Mouse (Mus musculus): ENCODE measurements around the gene Slc12a1. TPM values are rescaled to one million over a fixed set of nuclear protein-coding genes. Genes with fewer than 3 reads are reported as not detected.

Slc12a1 gene
- polyA plus RNA-seq, 1 experiment from 2014 or later, result not detected

GRCm38 (mm10) chr2:125249339-125249738 lies 97.0 kb downstream of the Slc12a1 start:
- DNase-seq (ENCODE audit: low spot score), result no peak
- peaks cover 52% of the 10 kb centered on the region for H3K36me3 ChIP-seq
- peaks cover 26% of the 10 kb centered on the region for H3K4me1 ChIP-seq
- no peak overlapping the region for H3K27ac ChIP-seq (replicated peaks)
- peak overlapping the region; percentile 73 for H3K4me3 ChIP-seq
- H3K27me3 ChIP-seq (ENCODE audit: low read depth, poor library complexity, severe bottlenecking), result no peaks in the 10 kb centered on the region
- H3K9me3 ChIP-seq (replicated peaks), result peaks cover 9% of the 10 kb centered on the region
- WGBS, result 80% methylated on average over 4 of the region's 4 CpGs

- Histone ChIP-seq H3K4me1 (peaks cover 26% of the 10 kb centered on the region), H3K27me3 (ENCODE audit: low read depth, poor library complexity, severe bottlenecking) (no peaks in the 10 kb centered on the region), H3K36me3 (peaks cover 57% of the 10 kb centered on the region), H3K27ac (replicated peaks) (no peak overlapping the region), H3K4me3 (no peak overlapping the region), H3K9me3 (replicated peaks) (peaks cover 13% of the 10 kb centered on the region)
- no peak for DNase-seq (ENCODE audit: low spot score)
- WGBS, result 90% methylated on average over 4 of the region's 4 CpGs
These were observed 97.6 kb downstream of the Slc12a1 start for GRCm38 (mm10) chr2:125249874-125250273.

- H3K36me3 ChIP-seq, result peaks cover 75% of the 10 kb centered on the region
- DNase-seq (ENCODE audit: low spot score), result no peak
- no peaks in the 10 kb centered on the region for H3K27me3 ChIP-seq (ENCODE audit: low read depth, poor library complexity, severe bottlenecking)
- peaks cover 18% of the 10 kb centered on the region for H3K4me1 ChIP-seq
- no peak overlapping the region for H3K4me3 ChIP-seq
- H3K27ac ChIP-seq (replicated peaks), result no peak overlapping the region
- peaks cover 13% of the 10 kb centered on the region for H3K9me3 ChIP-seq (replicated peaks)
- WGBS, result 82% methylated on average over 4 of the region's 4 CpGs
These were observed 99.5 kb downstream of the Slc12a1 start for GRCm38 (mm10) chr2:125251781-125252180.

GRCm38 (mm10) chr2:125252275-125252674 lies 100.0 kb downstream of the Slc12a1 start:
- Histone ChIP-seq H3K4me3 (no peak overlapping the region), H3K36me3 (peaks cover 80% of the 10 kb centered on the region), H3K27me3 (ENCODE audit: low read depth, poor library complexity, severe bottlenecking) (no peaks in the 10 kb centered on the region), H3K27ac (replicated peaks) (no peak overlapping the region), H3K4me1 (peaks cover 18% of the 10 kb centered on the region), H3K9me3 (replicated peaks) (peaks cover 13% of the 10 kb centered on the region)
- no peak for DNase-seq (ENCODE audit: low spot score)
- 71% methylated on average over 2 of the region's 2 CpGs for WGBS

GRCm38 (mm10) chr2:125253699-125254098 lies 101.4 kb downstream of the Slc12a1 start:
- H3K36me3 ChIP-seq, result peaks cover 95% of the 10 kb centered on the region
- peaks cover 6% of the 10 kb centered on the region for H3K4me1 ChIP-seq
- H3K27ac ChIP-seq (replicated peaks), result no peak overlapping the region
- H3K27me3 ChIP-seq (ENCODE audit: low read depth, poor library complexity, severe bottlenecking), result no peaks in the 10 kb centered on the region
- no peak overlapping the region for H3K4me3 ChIP-seq
- 99% methylated on average over 6 of the region's 6 CpGs for WGBS
- DNase-seq (ENCODE audit: low spot score), result no peak
- H3K9me3 ChIP-seq (replicated peaks), result peaks cover 13% of the 10 kb centered on the region

- 97% methylated on average over 3 of the region's 3 CpGs for WGBS
- peaks cover 97% of the 10 kb centered on the region for H3K36me3 ChIP-seq
These were observed 102.3 kb downstream of the Slc12a1 start for GRCm38 (mm10) chr2:125254630-125255029.

GRCm38 (mm10) chr2:125255886-125256285 lies 103.6 kb downstream of the Slc12a1 start:
- DNase-seq (ENCODE audit: low spot score), result no peak
- Histone ChIP-seq H3K36me3 (peaks cover 97% of the 10 kb centered on the region), H3K27ac (replicated peaks) (no peak overlapping the region), H3K4me3 (no peak overlapping the region), H3K4me1 (no peaks in the 10 kb centered on the region; the same call in 1 of the 2 replicates), H3K9me3 (replicated peaks) (peaks cover 13% of the 10 kb centered on the region), H3K27me3 (ENCODE audit: low read depth, poor library complexity, severe bottlenecking) (no peaks in the 10 kb centered on the region)
- WGBS, result 93% methylated on average over 3 of the region's 3 CpGs

More at GRCm38 (mm10) chr2:125254630-125255029, 102.3 kb downstream of the Slc12a1 start:
- H3K4me3 ChIP-seq, result no peak overlapping the region
- H3K9me3 ChIP-seq (replicated peaks), result peaks cover 13% of the 10 kb centered on the region
- no peaks in the 10 kb centered on the region for H3K27me3 ChIP-seq (ENCODE audit: low read depth, poor library complexity, severe bottlenecking)
- no peak for DNase-seq (ENCODE audit: low spot score)
- H3K4me1 ChIP-seq, result no peaks in the 10 kb centered on the region; the same call in 1 of the 2 replicates
- no peak overlapping the region for H3K27ac ChIP-seq (replicated peaks)

GRCm38 (mm10) chr2:125259230-125260120 lies 107.2 kb downstream of the Slc12a1 start:
- peaks cover 63% of the 10 kb centered on the region for H3K36me3 ChIP-seq
- no peak overlapping the region for H3K4me3 ChIP-seq
- H3K9me3 ChIP-seq (replicated peaks), result peaks cover 3% of the 10 kb centered on the region
- H3K27me3 ChIP-seq (ENCODE audit: low read depth, poor library complexity, severe bottlenecking), result no peaks in the 10 kb centered on the region
- no peaks in the 10 kb centered on the region for H3K4me1 ChIP-seq
- H3K27ac ChIP-seq (replicated peaks), result no peak overlapping the region
- no peak for DNase-seq (ENCODE audit: low spot score)
- 87% methylated on average over 14 of the region's 14 CpGs for WGBS

- H3K36me3 ChIP-seq, result peaks cover 56% of the 10 kb centered on the region
These were observed 108.0 kb downstream of the Slc12a1 start for GRCm38 (mm10) chr2:125260326-125260725.

GRCm38 (mm10) chr2:125263056-125263455 lies 110.8 kb downstream of the Slc12a1 start:
- Histone ChIP-seq H3K27ac (replicated peaks) (no peak overlapping the region), H3K4me1 (no peaks in the 10 kb centered on the region), H3K36me3 (peaks cover 29% of the 10 kb centered on the region), H3K9me3 (replicated peaks) (no peaks in the 10 kb centered on the region), H3K4me3 (no peak overlapping the region), H3K27me3 (ENCODE audit: low read depth, poor library complexity, severe bottlenecking) (no peaks in the 10 kb centered on the region)
- WGBS, result 24% methylated on average over 5 of the region's 5 CpGs
- no peak for DNase-seq (ENCODE audit: low spot score)

More at GRCm38 (mm10) chr2:125260326-125260725, 108.0 kb downstream of the Slc12a1 start:
- no peaks in the 10 kb centered on the region for H3K27me3 ChIP-seq (ENCODE audit: low read depth, poor library complexity, severe bottlenecking)
- H3K27ac ChIP-seq (replicated peaks), result no peak overlapping the region
- H3K9me3 ChIP-seq (replicated peaks), result no peaks in the 10 kb centered on the region
- no peak for DNase-seq (ENCODE audit: low spot score)
- 84% methylated on average over 2 of the region's 2 CpGs for WGBS
- no peak overlapping the region for H3K4me3 ChIP-seq
- H3K4me1 ChIP-seq, result no peaks in the 10 kb centered on the region

- Histone ChIP-seq H3K4me1 (no peaks in the 10 kb centered on the region), H3K4me3 (no peak overlapping the region), H3K27ac (replicated peaks) (no peak overlapping the region), H3K27me3 (ENCODE audit: low read depth, poor library complexity, severe bottlenecking) (no peaks in the 10 kb centered on the region), H3K9me3 (replicated peaks) (no peaks in the 10 kb centered on the region), H3K36me3 (peaks cover 22% of the 10 kb centered on the region)
- no peak for DNase-seq (ENCODE audit: low spot score)
- 31% methylated on average over 9 of the region's 9 CpGs for WGBS
These were observed 111.4 kb downstream of the Slc12a1 start for GRCm38 (mm10) chr2:125263753-125264152.

- Histone ChIP-seq H3K4me3 (no peak overlapping the region), H3K9me3 (replicated peaks) (no peaks in the 10 kb centered on the region), H3K4me1 (no peaks in the 10 kb centered on the region), H3K27me3 (ENCODE audit: low read depth, poor library complexity, severe bottlenecking) (no peaks in the 10 kb centered on the region), H3K36me3 (no peaks in the 10 kb centered on the region), H3K27ac (replicated peaks) (no peak overlapping the region)
- WGBS, result 77% methylated on average over 1 of the region's 1 CpGs
- DNase-seq (ENCODE audit: low spot score), result no peak
These were observed 116.6 kb downstream of the Slc12a1 start for GRCm38 (mm10) chr2:125268876-125269275.

GRCm38 (mm10) chr2:125275617-125276016 lies 123.3 kb downstream of the Slc12a1 start:
- no peaks in the 10 kb centered on the region for H3K36me3 ChIP-seq
- no peak overlapping the region for H3K4me3 ChIP-seq
- WGBS, result 70% methylated on average over 5 of the region's 5 CpGs
- H3K27ac ChIP-seq (replicated peaks), result 0 out of 2 replicates have a peak overlapping the region, but pooled peaks have one; percentile 17
- H3K4me1 ChIP-seq, result peaks cover 3% of the 10 kb centered on the region; the same call in 1 of the 2 replicates
- DNase-seq (ENCODE audit: low spot score), result no peak
- H3K9me3 ChIP-seq (replicated peaks), result no peaks in the 10 kb centered on the region
- H3K27me3 ChIP-seq (ENCODE audit: low read depth, poor library complexity, severe bottlenecking), result no peaks in the 10 kb centered on the region

All from midbrain, embryonic 10.5 days (tissue).